Mouse (Mus musculus): ENCODE data around the gene Zfp97. TPM values are rescaled to one million over a fixed set of nuclear protein-coding genes. Genes with fewer than 3 reads are reported as not detected.
"Not testable (repeated sequence)": the region's sequence is repeated elsewhere in the genome, so short reads cannot be mapped to it uniquely, and the experiment has no call there.

The Zfp97 gene
- 0.06 and 0.31 TPM in 2 replicates for polyA plus RNA-seq (2012)

GRCm38 (mm10) chr17:17120830-17121502 lies at the start of gene Zfp97:
Gene Zfp97, plus strand, starts transcription at chr17:17121415.
- not testable (repeated sequence) for TF ChIP-seq GATA1 (IDR thresholded peaks at IDR 0.05; ENCODE audit: low read length)

DNA sequence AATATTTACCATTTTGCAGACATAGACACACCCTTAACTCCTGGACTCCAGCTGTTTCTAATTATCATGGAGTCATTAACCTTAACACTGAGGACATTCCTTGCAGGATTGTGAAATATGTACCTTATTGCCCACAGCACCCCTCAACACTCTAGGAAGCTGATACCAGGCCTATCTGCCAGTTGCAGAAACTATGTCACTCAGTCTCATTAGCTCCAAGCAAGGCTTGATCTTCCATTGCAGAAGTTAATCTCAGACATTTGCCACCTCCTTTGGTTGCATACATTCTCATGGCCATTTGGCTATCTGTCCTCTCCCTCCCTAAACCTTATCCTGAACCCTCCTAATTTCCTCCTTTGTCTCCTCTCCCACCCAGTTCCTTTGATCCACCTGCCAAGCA lies 74.0 kb downstream of the Zfp97 start:
- no peak for TF ChIP-seq GATA1 (IDR thresholded peaks at IDR 0.05; ENCODE audit: low read length)

Other genes starting within 250 kb of the Zfp97 start
- 0.13 and 0.24 TPM in 2 replicates for gene Zfp960, start 57.3 kb upstream of the Zfp97 start, polyA plus RNA-seq (2012)

Measured in G1E-ER4 (cell line).